Mouse (Mus musculus): ENCODE measurements at regions not wholly inside any gene's neighbourhood (a gene's known extent, or its start where the extent isn't known, plus 50 kb on each side); places are given as distances from the start of the nearest gene placed in this dataset.

- TF ChIP-seq CTCF (IDR thresholded peaks at IDR 0.05; ENCODE audit: borderline replicate concordance, insufficient read depth, low read length) = no peak
- no peak for TF ChIP-seq POLR2A (IDR thresholded peaks at IDR 0.05; ENCODE audit: low read depth, low read length)
- no peak overlapping the region for H3K4me3 ChIP-seq (ENCODE audit: insufficient read depth, low read length)
- H3K27ac ChIP-seq (ENCODE audit: insufficient read depth, low read length) = no peak overlapping the region
- H3K4me1 ChIP-seq (ENCODE audit: control insufficient read depth, insufficient read depth, low read length) = peaks cover 3% of the 10 kb centered on the region; the same call in 1 of the 2 replicates
Observed at GRCm38 (mm10) chr2:71634471-71634870, 87.9 kb upstream of the Dlx2 start.

- H3K4me1 ChIP-seq (ENCODE audit: control insufficient read depth, insufficient read depth, low read length) = no peaks in the 10 kb centered on the region
- no peak overlapping the region for H3K4me3 ChIP-seq (ENCODE audit: insufficient read depth, low read length)
- TF ChIP-seq POLR2A (IDR thresholded peaks at IDR 0.05; ENCODE audit: low read depth, low read length) (no peak), CTCF (IDR thresholded peaks at IDR 0.05; ENCODE audit: borderline replicate concordance, insufficient read depth, low read length) (no peak)
- no peak overlapping the region for H3K27ac ChIP-seq (ENCODE audit: insufficient read depth, low read length)
Observed at GRCm38 (mm10) chr2:71636134-71636533, 89.6 kb upstream of the Dlx2 start.

DNA sequence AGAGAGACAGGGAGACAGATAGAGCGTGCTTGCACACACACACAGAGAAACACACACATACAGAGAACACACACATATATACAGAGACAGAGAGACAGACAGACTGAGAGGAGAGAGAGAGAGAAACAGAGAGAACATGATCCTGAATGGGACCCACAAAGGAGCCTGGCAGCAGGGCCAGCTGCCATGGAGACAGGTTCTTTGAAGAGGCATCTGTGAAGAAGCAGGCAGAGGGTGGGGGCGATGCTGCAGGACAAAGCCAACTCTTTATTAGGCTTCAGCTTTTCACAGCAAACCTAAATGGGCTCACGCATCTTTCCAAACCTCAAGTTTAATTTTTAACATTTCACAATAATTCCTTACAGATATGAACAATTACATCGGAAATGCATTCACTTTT is 90.0 kb upstream of the Dlx2 start:
- no peak for TF ChIP-seq CTCF (IDR thresholded peaks at IDR 0.05; ENCODE audit: borderline replicate concordance, insufficient read depth, low read length)
- no peak overlapping the region for H3K27ac ChIP-seq (ENCODE audit: insufficient read depth, low read length)
- H3K4me3 ChIP-seq (ENCODE audit: insufficient read depth, low read length) = no peak overlapping the region
- H3K4me1 ChIP-seq (ENCODE audit: control insufficient read depth, insufficient read depth, low read length) = no peaks in the 10 kb centered on the region

- Histone ChIP-seq H3K27ac (ENCODE audit: insufficient read depth, low read length) (peak overlapping the region; percentile 27; the same call in 1 of the 2 replicates), H3K4me3 (ENCODE audit: insufficient read depth, low read length) (no peak overlapping the region), H3K4me1 (ENCODE audit: control insufficient read depth, insufficient read depth, low read length) (peaks cover 5% of the 10 kb centered on the region)
- no peak for TF ChIP-seq CTCF (IDR thresholded peaks at IDR 0.05; ENCODE audit: borderline replicate concordance, insufficient read depth, low read length)
- no peak for TF ChIP-seq POLR2A (IDR thresholded peaks at IDR 0.05; ENCODE audit: low read depth, low read length)
Observed at GRCm38 (mm10) chr2:71640251-71640650, 93.7 kb upstream of the Dlx2 start.

DNA sequence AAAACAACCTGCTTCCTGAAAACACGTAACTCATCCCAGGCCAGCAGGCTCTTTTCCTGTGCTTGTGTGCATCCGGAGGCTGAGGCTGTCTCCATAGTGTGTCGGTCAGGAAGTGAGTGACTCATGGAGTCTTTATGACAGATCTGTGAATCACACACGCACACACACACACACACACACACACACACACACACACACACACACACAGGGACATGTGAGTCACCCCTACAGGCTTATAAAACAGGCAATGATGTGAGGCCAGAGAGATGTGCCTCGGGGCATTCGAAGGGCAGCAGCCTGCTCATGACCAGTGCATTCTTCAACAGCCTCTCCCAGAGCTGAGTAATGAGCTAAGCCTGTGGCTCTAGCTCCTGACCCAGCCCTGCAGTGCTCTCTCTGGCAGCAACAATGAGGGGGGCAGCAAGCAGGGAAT is 97.5 kb upstream of the Dlx2 start:
- H3K27ac ChIP-seq (ENCODE audit: insufficient read depth, low read length) = peak overlapping the region; percentile 83
- TF ChIP-seq CTCF (IDR thresholded peaks at IDR 0.05; ENCODE audit: borderline replicate concordance, insufficient read depth, low read length) = no peak
- TF ChIP-seq POLR2A (IDR thresholded peaks at IDR 0.05; ENCODE audit: low read depth, low read length) = peak; percentile 22; the same call in 1 of the 2 replicates
- peaks cover 5% of the 10 kb centered on the region for H3K4me1 ChIP-seq (ENCODE audit: control insufficient read depth, insufficient read depth, low read length)
- H3K4me3 ChIP-seq (ENCODE audit: insufficient read depth, low read length) = no peak overlapping the region

- Histone ChIP-seq H3K4me3 (ENCODE audit: insufficient read depth, low read length) (no peak overlapping the region), H3K4me1 (ENCODE audit: control insufficient read depth, insufficient read depth, low read length) (peaks cover 13% of the 10 kb centered on the region), H3K27ac (ENCODE audit: insufficient read depth, low read length) (no peak overlapping the region)
- TF ChIP-seq CTCF (IDR thresholded peaks at IDR 0.05; ENCODE audit: borderline replicate concordance, insufficient read depth, low read length) (no peak), POLR2A (IDR thresholded peaks at IDR 0.05; ENCODE audit: low read depth, low read length) (no peak)
Observed at GRCm38 (mm10) chr2:71647914-71648497, 97.4 kb upstream of the Itga6 start.

DNA sequence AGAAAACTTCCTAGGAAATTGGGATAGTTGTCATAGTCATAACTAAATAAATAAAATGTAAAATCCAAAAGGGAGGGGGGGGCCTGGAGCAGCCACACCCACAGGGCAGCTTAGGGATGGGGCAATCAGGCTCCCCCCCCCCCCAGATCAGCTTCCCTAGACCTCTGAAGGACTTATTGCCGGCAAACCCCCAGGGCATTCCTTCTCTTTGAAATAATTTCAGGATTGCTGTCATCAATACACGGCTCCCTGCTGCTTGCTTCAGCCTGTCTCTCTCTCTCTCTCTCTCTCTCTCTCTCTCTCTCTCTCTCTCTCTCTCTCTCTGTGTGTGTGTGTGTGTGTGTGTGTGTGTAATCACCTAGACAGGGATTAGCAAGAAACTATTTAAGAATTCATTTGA is 93.8 kb upstream of the Itga6 start:
- TF ChIP-seq POLR2A (IDR thresholded peaks at IDR 0.05; ENCODE audit: low read depth, low read length) (no peak), CTCF (IDR thresholded peaks at IDR 0.05; ENCODE audit: borderline replicate concordance, insufficient read depth, low read length) (no peak)
- H3K4me3 ChIP-seq (ENCODE audit: insufficient read depth, low read length) = no peak overlapping the region
- peaks cover 7% of the 10 kb centered on the region for H3K4me1 ChIP-seq (ENCODE audit: control insufficient read depth, insufficient read depth, low read length)
- peak overlapping the region; percentile 16; the same call in 1 of the 2 replicates for H3K27ac ChIP-seq (ENCODE audit: insufficient read depth, low read length)

- TF ChIP-seq CTCF (IDR thresholded peaks at IDR 0.05; ENCODE audit: borderline replicate concordance, insufficient read depth, low read length) (peak; percentile 17; the same call in 1 of the 2 replicates), POLR2A (IDR thresholded peaks at IDR 0.05; ENCODE audit: low read depth, low read length) (no peak)
- H3K27ac ChIP-seq (ENCODE audit: insufficient read depth, low read length) = no peak overlapping the region
- H3K4me1 ChIP-seq (ENCODE audit: control insufficient read depth, insufficient read depth, low read length) = peaks cover 7% of the 10 kb centered on the region
- no peak overlapping the region for H3K4me3 ChIP-seq (ENCODE audit: insufficient read depth, low read length)
Observed at GRCm38 (mm10) chr2:71652261-71652801, 93.1 kb upstream of the Itga6 start.

GRCm38 (mm10) chr2:71654817-71655503 is 90.5 kb upstream of the Itga6 start:
- Histone ChIP-seq H3K4me3 (ENCODE audit: insufficient read depth, low read length) (no peak overlapping the region), H3K4me1 (ENCODE audit: control insufficient read depth, insufficient read depth, low read length) (peaks cover 7% of the 10 kb centered on the region), H3K27ac (ENCODE audit: insufficient read depth, low read length) (no peak overlapping the region)
- no peak for TF ChIP-seq CTCF (IDR thresholded peaks at IDR 0.05; ENCODE audit: borderline replicate concordance, insufficient read depth, low read length)
- TF ChIP-seq POLR2A (IDR thresholded peaks at IDR 0.05; ENCODE audit: low read depth, low read length) = no peak
